Mouse (Mus musculus) gastrocnemius, postnatal 25 days (tissue): Measurements from ENCODE around the gene Arl5a. TPM values are rescaled to one million over a fixed set of nuclear protein-coding genes. Genes with fewer than 3 reads are reported as not detected.
A peak's percentile ranks its signal among the peaks of the same experiment; 100 is the strongest.

Experiments
- DNase-seq: peaks from one replicate; pipeline ENCODE4 v3.0.0; 2022
- total RNA-seq, 2 experiments: library from RNA; stranded (reverse); gene quantifications; 1 replicate in 1 of 2; 2 replicates in 1 of 2; pipeline ENCODE4 v1.2.3; 2021

Arl5a gene
- total RNA-seq, 2 experiments from 2014 or later = 30.7 to 31.8 TPM

DNA sequence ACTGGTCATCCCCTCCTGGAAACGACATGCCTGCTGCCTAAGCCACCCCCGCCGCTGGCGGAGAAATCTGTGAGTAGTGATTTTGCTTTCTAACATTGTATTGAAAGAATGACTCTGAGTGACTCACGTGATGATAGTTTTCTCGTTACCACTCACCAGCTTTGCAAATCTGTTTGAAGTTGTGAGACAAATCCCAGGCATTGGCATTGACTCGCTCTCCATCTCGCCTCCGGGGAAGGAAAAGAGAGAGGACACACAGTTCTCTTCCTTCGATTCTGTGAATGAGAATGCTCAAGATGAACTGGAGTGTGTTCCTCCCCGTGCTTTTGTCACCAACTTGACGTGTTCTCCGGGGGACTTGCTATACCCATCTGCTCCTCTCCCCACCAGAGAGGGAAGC, 57.5 kb downstream of the Arl5a start:
- no peak for DNase-seq

DNA sequence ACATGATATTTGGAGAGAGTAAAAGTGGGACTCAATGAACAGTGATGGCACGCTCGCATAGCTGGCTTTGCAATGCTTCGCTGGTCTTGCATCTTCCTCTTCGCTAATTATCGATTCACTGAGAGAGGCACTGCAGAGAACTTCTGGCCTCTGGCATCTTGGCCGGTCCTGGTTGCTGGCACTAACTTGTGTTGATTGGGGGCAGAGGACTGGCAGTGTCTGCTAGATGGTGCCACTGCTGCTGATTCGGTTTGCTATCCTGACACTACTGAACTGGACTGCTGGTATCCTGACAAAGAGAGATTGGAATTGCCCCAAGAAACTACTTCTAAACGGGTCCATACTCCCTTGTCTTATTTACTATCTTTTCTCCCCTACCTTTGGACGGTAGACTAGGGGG, 63.6 kb downstream of the Arl5a start:
- no peak for DNase-seq

DNA sequence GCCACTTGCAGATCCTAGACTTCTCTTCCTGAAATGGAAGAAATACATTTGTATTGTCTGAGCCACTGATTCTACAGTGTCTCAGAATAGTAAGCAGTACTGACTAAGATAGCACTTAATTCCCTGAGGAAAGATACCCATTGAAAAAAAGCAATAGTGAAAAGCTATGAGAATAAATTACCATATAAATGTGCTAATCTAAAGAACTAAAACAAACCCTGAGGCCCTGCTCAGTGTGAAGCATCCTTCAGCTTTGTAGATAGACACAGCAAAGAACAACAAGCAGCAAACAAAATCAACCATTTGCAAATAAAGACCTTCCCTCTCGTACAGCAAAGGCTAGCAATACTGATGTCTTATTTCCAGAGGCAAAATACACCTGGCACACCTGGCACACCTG, 65.0 kb downstream of the Arl5a start:
- no peak for DNase-seq

DNA sequence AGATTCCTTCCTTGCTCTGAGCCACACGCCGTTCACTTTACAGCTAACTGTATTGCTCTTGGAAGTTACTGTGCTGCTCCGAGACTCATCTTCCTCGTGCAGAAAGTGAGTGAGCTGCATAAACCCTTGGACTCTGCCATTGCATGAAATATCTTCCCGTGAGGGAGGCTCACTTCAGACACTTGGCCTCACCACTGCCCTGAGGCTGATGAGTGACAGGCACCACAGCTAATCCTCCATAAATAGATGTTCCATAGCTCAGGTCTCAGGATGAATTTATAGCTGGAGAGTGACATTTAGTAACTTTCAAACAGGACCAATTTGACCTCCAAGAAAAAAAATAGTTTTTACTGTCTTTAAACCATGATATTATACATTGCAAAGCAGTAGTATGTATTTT, 66.5 kb downstream of the Arl5a start:
- DNase-seq = peak; percentile 40

DNA sequence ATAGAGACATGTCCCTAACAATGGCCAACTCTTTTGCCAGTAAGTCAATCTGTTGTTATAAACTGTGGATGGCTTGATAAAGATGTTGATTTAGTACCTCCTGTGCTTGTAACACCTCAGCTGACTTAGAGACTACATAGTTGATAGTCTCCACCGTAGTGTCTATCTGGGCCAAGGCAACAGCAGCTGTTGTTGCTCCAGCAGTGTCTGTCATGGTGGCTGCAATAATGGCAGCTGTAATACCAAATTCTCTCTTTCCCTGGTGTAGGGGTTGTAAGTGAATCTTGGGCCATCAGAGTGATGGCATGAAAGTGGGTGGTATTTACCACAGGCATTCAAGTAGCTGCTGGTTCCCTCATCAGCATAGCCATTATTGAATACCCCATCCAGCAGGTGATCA, 73.7 kb downstream of the Arl5a start:
- DNase-seq = no peak

Other genes with a start within 250 kb of the Arl5a start
- gene Neb, start 46.4 kb downstream of the Arl5a start, total RNA-seq = 1,000 to 10,000 TPM; 4,872 to 5,741 TPM